Mouse (Mus musculus) liver, embryonic 14.5 days (tissue): ENCODE results near the gene Tnfrsf22.

Experiments
- CTCF ChIP-seq: IDR thresholded peaks from 2 replicates; pipeline ENCODE4 v1.5.1; 2016; ENCODE audit warnings: antibody characterized with exemption, low read depth, control low read depth
- EP300 ChIP-seq: IDR thresholded peaks from 2 replicates; pipeline ENCODE4 v1.6.1; 2016; ENCODE audit warnings: antibody characterized with exemption, low read depth

DNA sequence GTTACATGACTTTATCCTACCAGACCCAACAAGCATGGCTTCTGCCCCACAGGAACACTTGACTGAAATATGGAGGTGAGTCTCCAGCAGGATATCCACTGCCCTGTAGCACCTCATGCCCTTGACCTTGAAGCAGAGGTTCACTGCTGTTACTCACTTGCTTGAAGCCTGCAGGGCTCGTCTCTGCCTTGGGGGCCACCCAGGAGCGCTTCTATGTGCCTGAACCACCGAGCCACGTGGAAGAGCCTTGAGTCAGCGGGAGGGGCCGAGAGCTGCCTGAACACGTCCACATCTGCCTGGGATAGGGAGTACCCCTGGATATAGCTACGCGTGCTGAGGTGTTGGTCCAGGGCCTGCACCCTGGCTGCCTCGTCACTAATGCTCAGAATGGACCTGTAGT lies 57.2 kb downstream of the Tnfrsf22 start:
- no peak for TF ChIP-seq CTCF
- no peak for TF ChIP-seq EP300
